Mouse (Mus musculus): ENCODE results near the gene Hoxc5.

GRCm38 (mm10) chr15:102931706-102932358 is 35.4 kb upstream of the Hoxc5 start:
- no peak for TF ChIP-seq CTCF (IDR thresholded peaks at IDR 0.05; ENCODE audit: low read depth)
- no peak for TF ChIP-seq EP300 (IDR thresholded peaks at IDR 0.05; ENCODE audit: low read depth)

Measured in liver, postnatal 0 days (tissue).